Mouse (Mus musculus) embryonic stem cell, embryonic (primary cell): Measurements from ENCODE around the gene Flnc.

ENCODE experiments used
- CTCF ChIA-PET, 4 experiments: fragments of 300-600 bp in 2 of 4; fragments of 350-600 bp in 2 of 4; sonication (Branson Sonifier 250); formaldehyde crosslinking; loops; one replicate each; lab custom pipeline; 2022; ENCODE audit warnings: inconsistent platforms in 2 of 4; lab: Charles Lee
- POLR2A ChIA-PET, 4 experiments: fragments of 300-600 bp in 2 of 4; fragments of 350-600 bp in 2 of 4; sonication (Branson Sonifier 250); formaldehyde crosslinking; loops; one replicate each; lab custom pipeline; 2022; ENCODE audit warnings: antibody characterized with exemption in 4 of 4, inconsistent platforms in 1 of 4; lab: Charles Lee

Gene Flnc

GRCm38 (mm10) chr6:29496270-29496669 lies 63.2 kb downstream of the Flnc start:
- CTCF ChIA-PET: interaction anchor here in 3 of 4 experiments (0.5 to 1.3 kb wide), 6 partner anchors 11 to 126 kb away, joined by 3 to 4 read pairs (median 3); partner anchors contain the start of gene Ccdc136 (in 1 of the 3)
- POLR2A ChIA-PET: no interaction called here

DNA sequence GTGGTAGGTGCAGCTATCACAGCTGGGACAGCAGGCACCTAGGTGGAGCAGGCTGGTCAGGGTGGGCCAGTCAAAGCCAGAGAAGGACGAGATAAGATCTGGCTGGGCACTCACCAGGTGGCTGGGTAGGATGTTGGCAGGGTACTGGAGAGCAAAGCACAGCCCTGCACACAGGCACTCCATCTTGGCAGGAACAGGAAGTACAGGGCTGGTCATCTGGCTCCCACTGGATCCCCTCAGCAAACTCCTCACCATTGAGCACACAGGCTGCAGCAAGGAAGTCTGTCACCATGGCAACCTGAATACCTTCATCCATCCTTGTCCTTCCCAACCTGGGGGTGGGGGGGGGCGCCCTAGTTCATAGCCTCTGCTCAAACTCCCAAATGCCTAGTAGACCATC lies 64.7 kb downstream of the Flnc start:
- ChIA-PET POLR2A (interaction anchor here in 1 of 4 experiments (1.0 kb wide), 1 partner anchor 9 kb away, joined by 3 read pairs; no protein-coding TSS in a partner anchor), CTCF (interaction anchor here in 2 of 4 experiments (0.7 to 1.4 kb wide), 3 partner anchors 10 to 327 kb away, joined by 3 to 4 read pairs (median 3); no protein-coding TSS in a partner anchor)

GRCm38 (mm10) chr6:29500177-29500576 lies 67.1 kb downstream of the Flnc start:
- ChIA-PET POLR2A (no interaction called here), CTCF (interaction anchor here in 2 of 4 experiments (0.8 to 1.6 kb wide), 2 partner anchors 108 to 149 kb away, joined by 3 to 5 read pairs; no protein-coding TSS in a partner anchor)

DNA sequence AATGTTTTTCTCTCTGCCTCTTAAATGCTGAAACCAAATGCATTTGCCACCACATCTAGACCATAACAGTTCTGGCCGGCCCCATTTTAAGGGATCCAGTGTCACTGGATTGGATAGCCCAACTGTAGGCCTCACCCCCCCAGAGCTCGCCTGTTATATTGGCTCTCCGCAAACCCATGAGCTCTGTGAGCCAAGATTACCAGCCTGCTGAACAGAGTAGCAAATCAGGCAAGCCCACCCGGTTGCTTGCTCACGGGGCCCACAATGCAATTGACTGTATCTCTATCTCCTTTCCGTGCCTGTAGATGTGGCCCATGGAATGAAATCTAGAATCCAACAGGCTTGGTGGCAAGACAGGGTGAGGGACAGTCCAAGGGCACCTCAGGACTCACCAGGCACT lies 67.8 kb downstream of the Flnc start:
- CTCF ChIA-PET: interaction anchor here in 2 of 4 experiments (1.0 to 1.6 kb wide), 2 partner anchors 16 to 109 kb away, joined by 3 to 5 read pairs; no protein-coding TSS in a partner anchor
- POLR2A ChIA-PET: interaction anchor here in 2 of 4 experiments (0.6 kb wide), 2 partner anchors 150 to 508 kb away, joined by 3 read pairs; no protein-coding TSS in a partner anchor

DNA sequence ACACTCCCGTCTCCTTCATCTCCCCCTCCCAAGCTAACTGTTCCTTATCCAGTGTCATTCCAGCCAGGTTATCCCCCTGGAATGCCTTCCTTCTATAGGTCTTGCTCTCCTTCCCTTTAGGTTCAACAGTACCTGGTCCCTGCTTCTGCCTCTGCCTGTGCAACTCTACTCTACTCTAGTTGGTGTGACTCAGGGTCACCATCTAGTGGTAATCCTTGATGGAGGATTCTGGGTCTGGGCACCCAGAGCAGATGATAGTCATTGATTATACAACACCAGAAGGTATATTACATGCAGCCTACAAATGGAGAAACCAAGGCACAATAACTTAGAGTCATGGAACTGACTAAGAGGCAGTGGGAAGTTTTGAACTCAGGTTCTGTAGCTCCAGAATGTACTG lies 68.5 kb downstream of the Flnc start:
- CTCF ChIA-PET: interaction anchor here in 2 of 4 experiments (1.0 to 1.6 kb wide), 2 partner anchors 16 to 110 kb away, joined by 3 to 5 read pairs; no protein-coding TSS in a partner anchor

DNA sequence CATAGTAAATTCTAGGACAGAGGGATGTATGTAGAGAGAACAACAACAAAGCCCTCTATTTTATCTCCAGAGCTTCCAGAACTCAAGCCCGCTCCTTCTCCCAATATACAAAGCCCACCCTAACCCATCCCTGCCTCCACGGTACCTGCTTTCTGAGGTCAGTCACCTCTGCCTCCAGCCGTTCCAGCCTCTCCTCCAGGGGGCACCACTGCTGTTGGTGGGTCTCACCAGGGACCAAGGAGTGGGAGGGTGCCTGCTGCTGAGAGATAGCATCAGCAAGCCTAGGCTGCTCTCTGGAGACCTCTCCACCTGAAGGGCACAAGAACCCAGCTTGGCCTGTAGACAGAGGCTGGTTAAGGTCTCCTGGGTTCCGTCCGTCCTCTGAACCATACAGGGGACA lies 72.4 kb downstream of the Flnc start:
- ChIA-PET POLR2A (interaction anchor here in 1 of 4 experiments (0.5 to 1.8 kb wide), 2 partner anchors 20 to 102 kb away, joined by 3 to 6 read pairs; no protein-coding TSS in a partner anchor), CTCF (no interaction called here)

More for the DNA sequence above, 68.5 kb downstream of the Flnc start:
- POLR2A ChIA-PET: interaction anchor here in 1 of 4 experiments (0.6 kb wide), 1 partner anchor 150 kb away, joined by 3 read pairs; no protein-coding TSS in a partner anchor

DNA sequence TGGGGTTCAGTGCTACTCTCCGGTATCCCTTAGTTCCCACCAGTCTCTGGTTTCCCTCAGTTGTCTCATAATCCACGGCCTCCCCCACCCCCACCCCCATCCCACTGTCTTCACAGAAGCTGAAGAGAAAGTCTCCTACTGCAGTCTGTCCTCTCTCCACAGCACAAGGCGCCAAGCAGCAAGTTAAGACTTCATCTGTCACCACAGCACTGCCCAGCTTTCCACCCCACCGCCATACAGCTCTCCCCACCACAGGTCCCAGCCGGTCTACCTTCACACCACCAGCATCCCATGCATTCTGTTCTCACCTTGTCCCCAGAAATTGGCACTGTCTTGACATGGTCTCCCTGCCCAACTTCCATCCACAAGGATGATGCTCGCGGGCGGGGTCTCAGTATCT lies 73.8 kb downstream of the Flnc start:
- CTCF ChIA-PET: interaction anchor here in 1 of 4 experiments (0.6 to 3.1 kb wide), 3 partner anchors 10 to 20 kb away, joined by 4 to 19 read pairs (median 5); partner anchors contain the start of gene Irf5

DNA sequence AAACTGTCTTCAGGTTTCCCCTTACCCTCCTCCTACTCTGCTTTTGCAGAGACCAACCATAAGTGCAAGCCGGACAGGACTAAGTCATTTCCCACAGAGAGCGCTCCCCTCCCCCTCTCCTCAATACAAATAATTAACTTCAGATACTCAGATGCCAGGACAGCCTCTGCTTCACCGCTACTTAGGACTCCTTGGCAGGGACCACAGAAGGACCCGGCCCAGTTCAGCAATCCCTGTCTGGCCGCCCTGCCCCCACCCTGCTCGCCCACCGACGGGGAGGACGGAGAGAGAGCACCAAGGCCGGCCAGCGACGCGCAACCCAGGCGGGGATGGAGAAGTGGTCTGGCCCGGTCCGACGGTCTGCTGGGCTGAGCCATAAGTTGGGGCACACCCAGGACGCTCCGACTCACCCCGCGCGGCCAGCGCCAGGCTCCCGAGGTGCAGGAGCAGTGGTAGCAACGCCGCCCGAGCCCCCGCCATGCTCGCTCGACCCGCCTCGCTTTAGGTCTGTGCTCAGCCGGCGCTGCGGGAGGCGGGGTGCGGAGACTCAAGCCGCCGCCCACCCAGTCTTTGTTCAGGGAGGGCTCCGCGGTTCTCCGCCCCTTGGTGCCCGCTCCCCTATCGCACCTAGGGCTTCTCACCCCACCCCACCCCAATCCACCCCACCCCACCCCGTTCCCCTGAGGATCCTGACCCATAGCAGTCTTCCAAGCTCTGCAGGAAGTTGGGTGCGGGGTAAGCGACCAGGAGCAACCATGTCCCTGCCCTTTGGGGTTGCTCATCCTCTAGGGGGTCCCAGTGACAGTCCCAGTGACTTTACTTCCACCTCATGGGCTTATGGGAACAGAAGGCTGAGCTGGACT lies 74.6 kb downstream of the Flnc start, which contains the start of gene Kcp:
Kcp (minus strand) TSS at position 506 of the 863 bp plus-strand sequence.
- CTCF ChIA-PET: interaction anchor here in 2 of 4 experiments (0.5 to 3.1 kb wide), 4 partner anchors 9 to 136 kb away, joined by 3 to 19 read pairs (median 4); partner anchors contain the start of gene Irf5 (in 1 of the 2)
- POLR2A ChIA-PET: interaction anchor here in 3 of 4 experiments (0.5 to 2.5 kb wide), 10 partner anchors 9 to 822 kb away, joined by 3 to 10 read pairs (median 3); partner anchors contain the start of gene Calu (in 1 of the 3)

More for the DNA sequence above, 73.8 kb downstream of the Flnc start:
- POLR2A ChIA-PET: interaction anchor here in 2 of 4 experiments (0.5 to 1.8 kb wide), 9 partner anchors 9 to 1784 kb away, joined by 3 to 6 read pairs (median 4); no protein-coding TSS in a partner anchor

DNA sequence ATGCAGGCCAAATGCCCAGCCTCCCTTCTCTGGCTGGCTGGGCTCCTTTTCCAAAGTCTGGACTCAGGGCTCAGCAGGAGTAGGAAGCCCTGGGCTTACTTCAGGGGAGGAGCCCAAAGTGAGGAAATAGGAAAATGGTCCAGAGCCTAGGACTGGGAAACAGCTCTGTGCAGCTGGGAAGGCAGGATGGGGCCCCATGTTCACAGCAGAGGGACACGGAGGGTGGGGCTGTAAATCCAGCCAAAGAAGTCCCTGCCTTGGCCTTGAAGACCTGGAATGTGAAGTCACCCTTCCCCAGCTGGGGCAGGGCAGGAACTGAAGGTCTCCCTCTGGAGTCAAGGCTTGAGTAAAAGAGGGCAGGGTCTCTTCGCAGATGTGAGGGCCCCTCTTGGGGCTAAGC lies 76.0 kb downstream of the Flnc start:
- CTCF ChIA-PET: interaction anchor here in 2 of 4 experiments (1.1 to 3.1 kb wide), 2 partner anchors 8 kb away, joined by 5 to 19 read pairs; no protein-coding TSS in a partner anchor
- POLR2A ChIA-PET: interaction anchor here in 3 of 4 experiments (1.0 to 2.5 kb wide), 5 partner anchors 20 to 162 kb away, joined by 3 to 10 read pairs (median 3); partner anchors contain the start of gene Calu (in 1 of the 3)
